Mouse (Mus musculus) lung, adult 2 months (tissue): Measurements from ENCODE around the gene Gimap8. TPM values are rescaled to one million over a fixed set of nuclear protein-coding genes. Genes with fewer than 3 reads are reported as not detected.

Experiments used
- DNase-seq: peaks from one replicate; pipeline ENCODE4 v3.0.0; 2022
- H3K4me1 ChIP-seq: fragments of 200-500 bp; 2 replicates; pipeline ENCODE4 v1.6.1; 2011; ENCODE audit warnings: low read length; ENCODE audit not compliant: control insufficient read depth, insufficient read depth
- H3K4me3 ChIP-seq: fragments of 200-500 bp; replicated peaks from 2 replicates; pipeline ENCODE3; 2011; ENCODE audit warnings: low read depth, mild to moderate bottlenecking, control low read depth, low read length; ENCODE audit errors: extremely low read depth
- CTCF ChIP-seq: fragments of 200-500 bp; IDR thresholded peaks from 2 replicates; pipeline ENCODE4 v1.5.1; 2011; ENCODE audit warnings: mild to moderate bottlenecking, low read length, control low read depth; ENCODE audit not compliant: insufficient read depth
- POLR2A ChIP-seq: fragments of 200-500 bp; IDR thresholded peaks from 2 replicates; pipeline ENCODE4 v1.6.1; 2011; ENCODE audit warnings: low read depth, mild to moderate bottlenecking, control low read depth, low read length, borderline replicate concordance; ENCODE audit errors: extremely low read depth
- WGBS: fragments of 180-500 bp; shearing (Covaris S2); methylation state at CpG from one replicate; pipeline ENCODE4 v1.1.7; 2018; 5-methylcytosine and 5-hydroxymethylcytosine counted together
- polyA plus RNA-seq: library from polyadenylated mRNA; depleted of rRNA; stranded (reverse); fragments of >200 nt; gene quantifications from 2 replicates; pipeline ENCODE4 v1.2.3, GENCODE M21; 2012

Gimap8 gene
- polyA plus RNA-seq, 1 experiment: 15.2 TPM

DNA sequence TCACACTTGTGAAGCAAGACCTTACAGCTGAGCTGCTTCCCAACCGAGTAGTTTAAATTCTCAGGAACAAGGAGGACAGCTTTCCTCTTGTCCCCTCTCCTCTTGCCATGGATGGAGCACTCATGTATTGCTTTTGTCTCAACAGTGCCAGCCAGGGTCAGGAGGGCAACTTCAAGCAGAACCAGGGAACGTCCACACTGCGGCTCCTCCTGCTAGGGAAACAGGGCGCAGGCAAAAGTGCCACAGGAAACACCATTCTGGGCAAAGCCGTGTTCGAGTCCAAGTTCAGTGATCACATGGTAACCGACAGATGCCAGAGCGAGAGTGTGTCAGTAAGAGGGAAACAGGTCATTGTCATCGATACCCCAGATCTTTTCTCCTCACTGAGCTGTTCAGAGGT, 3.0 kb downstream of the Gimap8 start:
- TF ChIP-seq CTCF: no peak
- no peak for TF ChIP-seq POLR2A
- H3K4me1 ChIP-seq: no peaks in the 10 kb centered on the region
- DNase-seq: no peak
- H3K4me3 ChIP-seq: no peak overlapping the region
- WGBS: 69% methylated on average over 9 of the region's 9 CpGs

DNA sequence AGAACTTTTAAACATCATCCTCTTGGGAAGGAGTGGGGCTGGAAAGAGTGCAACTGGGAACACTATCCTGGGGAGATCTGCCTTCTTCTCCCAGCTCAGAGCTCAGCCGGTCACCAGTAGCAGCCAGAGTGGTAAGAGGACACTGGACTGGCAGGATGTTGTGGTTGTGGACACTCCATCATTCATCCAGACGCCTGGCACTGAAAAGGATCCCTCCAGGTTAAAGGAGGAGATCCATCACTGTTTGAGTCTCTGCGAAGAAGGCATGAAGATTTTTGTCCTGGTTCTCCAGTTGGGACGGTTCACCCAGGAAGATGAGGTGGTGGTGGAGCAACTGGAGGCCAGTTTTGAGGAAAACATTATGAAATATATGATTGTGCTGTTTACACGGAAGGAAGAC, 11.7 kb downstream of the Gimap8 start:
- no peak overlapping the region for H3K4me3 ChIP-seq
- TF ChIP-seq CTCF (no peak), POLR2A (no peak)
- WGBS: 59% methylated on average over 5 of the region's 5 CpGs
- no peaks in the 10 kb centered on the region for H3K4me1 ChIP-seq
- no peak for DNase-seq

DNA sequence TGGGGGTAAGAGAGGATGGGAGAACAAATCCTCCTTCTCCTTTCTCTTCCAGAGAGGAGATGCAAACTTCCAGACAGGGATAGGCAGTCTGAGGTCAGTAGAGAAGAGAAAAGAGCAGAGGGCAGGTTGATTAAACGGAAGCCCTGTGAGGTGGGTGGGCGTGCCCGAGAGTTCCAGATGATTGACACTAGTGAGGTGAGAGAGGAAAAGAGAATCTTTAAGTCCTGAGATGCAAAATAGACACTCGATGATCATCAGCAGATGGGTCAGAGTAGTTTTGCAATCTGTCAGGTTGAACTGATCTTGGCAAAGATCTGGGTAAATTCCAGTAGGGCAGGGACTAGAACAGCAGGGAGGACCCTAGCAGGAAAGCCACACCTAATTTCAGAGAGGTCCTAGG, 17.7 kb downstream of the Gimap8 start:
- no peak for DNase-seq
- no peak overlapping the region for H3K4me3 ChIP-seq
- no peak for TF ChIP-seq POLR2A
- no peak for TF ChIP-seq CTCF
- 68% methylated on average over 4 of the region's 4 CpGs for WGBS
- no peaks in the 10 kb centered on the region for H3K4me1 ChIP-seq

DNA sequence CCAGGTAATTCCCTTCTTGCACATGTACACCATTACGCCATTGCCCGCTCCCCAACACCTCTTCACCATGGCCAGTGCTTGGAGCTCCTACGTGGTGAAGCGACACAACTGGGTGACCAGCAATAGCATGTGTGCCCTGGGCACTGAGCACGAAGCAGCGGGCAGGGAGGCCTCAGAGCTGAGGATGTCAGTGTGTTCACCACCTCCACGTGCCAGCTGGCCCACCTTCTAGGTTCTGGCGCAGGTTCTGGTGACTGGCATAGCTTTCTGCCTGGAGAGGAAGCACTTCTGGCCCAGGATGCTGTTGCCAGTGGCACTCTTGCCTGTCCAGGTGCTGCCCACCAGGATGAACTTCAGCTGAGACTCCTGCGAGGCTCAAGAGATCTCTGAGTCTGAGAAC, 18.4 kb downstream of the Gimap8 start:
- H3K4me1 ChIP-seq: no peaks in the 10 kb centered on the region
- no peak for DNase-seq
- H3K4me3 ChIP-seq: no peak overlapping the region
- WGBS: 91% methylated on average over 9 of the region's 9 CpGs
- TF ChIP-seq CTCF (no peak), POLR2A (no peak)

DNA sequence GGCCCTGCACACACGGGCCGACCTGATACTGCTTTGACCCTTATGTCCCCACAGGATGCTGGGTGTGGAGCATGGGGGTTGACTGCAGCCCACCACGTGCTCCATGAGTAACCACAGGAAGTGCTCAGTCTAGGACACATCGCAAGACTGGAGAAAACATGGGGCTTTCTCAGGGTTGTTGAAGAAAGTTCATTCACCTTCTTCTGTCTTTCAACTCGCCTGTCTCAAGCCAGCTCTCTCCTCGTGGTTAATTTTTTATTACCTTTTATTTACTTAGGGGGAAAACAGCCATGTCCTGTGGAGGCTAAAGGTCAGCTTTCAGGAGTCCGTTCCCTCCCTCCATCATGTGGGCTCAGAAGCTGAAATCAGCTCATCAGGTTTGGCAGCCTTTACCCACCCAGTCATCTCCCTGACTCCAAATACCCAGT, 19.1 kb downstream of the Gimap8 start:
- Histone ChIP-seq H3K4me1 (no peaks in the 10 kb centered on the region), H3K4me3 (no peak overlapping the region)
- WGBS: 34% methylated on average over 7 of the region's 7 CpGs
- TF ChIP-seq POLR2A (no peak), CTCF (no peak)
- DNase-seq: no peak

DNA sequence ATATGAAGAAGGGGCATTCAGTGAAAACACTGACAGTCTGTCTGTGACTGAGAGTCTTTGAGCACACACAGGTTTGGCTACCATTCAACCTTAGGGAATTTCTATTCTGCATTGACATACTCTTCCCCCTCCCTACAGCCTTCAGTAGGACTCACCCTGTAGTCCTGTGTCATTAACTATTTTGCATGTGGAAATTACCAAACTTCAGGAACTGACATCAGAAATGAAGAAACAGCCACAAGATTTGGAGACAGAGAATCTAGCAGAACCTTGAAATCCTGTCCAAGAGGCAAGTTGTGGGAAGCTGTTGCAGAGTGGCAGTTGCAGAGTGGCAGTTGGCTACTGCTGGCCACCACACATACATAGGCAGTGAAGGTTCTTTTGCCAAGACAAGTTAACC, 21.0 kb downstream of the Gimap8 start:
- Histone ChIP-seq H3K4me3 (no peak overlapping the region), H3K4me1 (no peaks in the 10 kb centered on the region)
- no peak for DNase-seq
- TF ChIP-seq CTCF (no peak), POLR2A (no peak)

DNA sequence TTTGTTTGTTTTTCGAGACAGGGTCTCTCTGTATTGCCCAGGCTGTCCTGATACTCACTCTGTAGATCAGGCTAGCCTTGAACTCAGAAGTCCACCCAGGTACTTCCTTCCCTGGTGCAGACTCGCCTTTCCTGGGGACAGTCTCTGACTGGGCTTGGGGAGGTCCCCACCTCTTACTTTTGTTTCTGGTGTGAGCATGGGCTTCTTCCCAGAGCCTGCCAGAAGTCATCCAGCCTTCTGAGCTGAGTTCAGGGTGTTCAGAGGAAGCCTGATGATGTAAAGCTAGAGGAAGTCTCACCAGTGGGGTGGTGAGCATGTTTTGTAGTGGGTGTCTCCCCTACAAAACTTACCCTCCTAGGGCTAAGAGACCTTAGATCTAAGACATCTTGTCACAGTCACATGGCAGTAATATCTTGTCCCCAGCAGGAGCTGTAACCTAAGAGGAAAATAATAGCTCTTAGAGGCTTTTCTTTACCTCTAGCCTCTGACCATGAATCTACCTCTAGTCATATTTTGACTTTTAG, 22.5 kb downstream of the Gimap8 start:
- no peak for TF ChIP-seq CTCF
- Histone ChIP-seq H3K4me1 (no peaks in the 10 kb centered on the region), H3K4me3 (no peak overlapping the region)
- WGBS: 67% methylated on average over 2 of the region's 2 CpGs
- DNase-seq: no peak

DNA sequence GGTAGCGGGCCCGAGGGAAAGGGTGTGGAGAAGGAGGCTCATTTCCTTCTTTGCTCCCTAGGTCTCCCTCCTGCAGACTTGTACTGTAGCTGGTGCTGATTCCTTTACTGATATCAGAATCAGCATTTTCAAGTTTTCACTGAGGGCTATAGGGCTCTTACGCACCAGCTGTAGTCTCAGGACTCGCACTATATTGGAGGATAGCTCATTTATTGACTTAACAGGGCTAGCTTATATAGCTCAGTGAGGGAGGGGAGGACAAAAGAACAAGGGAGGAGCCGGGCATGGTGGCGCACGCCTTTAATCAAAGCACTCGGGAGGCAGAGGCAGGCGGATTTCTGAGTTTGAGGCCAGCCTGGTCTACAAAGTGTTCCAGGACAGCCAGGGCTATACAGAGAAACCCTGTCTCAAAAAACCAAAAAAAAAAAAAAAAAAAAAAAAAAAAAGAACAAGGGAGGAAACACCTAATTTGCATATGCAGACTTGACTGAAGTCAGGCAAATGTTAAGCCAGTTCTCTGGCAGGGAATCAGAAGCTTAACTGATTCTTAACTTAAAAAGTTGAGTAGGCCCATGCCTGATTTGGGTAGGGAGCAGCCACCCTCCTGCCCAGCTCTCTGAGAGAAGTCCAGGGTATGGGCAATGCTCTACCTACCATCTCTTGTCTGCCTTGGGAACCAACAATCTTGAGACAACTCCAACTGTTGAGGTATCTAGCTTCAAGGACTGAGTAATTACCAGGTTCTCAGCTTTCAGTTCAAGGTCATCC, 27.4 kb downstream of the Gimap8 start:
- 94% methylated on average over 9 of the region's 9 CpGs for WGBS
- Histone ChIP-seq H3K4me3 (no peak overlapping the region), H3K4me1 (0 out of 2 replicates have a peak, but pooled peaks cover 3% of the 10 kb centered on the region)
- no peak for DNase-seq
- no peak for TF ChIP-seq CTCF

DNA sequence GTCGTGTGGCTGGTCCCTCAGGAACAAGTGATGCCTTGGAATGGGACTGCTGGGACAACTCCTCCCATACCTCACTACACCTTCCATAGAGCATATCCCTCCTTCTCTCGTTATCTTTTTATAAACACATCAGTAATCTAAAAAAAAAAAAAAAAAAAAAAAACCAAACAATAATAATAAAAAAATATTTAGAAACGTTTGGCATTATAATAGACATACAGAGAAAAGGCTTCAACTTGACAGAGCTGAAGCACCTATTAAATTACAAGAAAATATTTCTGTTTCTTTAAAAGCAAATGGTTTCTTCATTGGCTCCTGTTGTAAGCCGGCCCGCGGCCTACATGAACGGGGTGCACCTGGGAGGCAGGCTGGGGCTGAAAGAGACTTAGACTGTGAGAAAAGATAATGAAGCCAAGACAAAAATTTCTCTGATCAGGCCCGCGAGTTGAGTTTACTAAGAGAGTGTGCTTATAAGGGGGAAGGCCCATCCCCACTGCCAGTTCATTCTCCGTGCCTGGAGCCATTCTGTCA, 28.4 kb downstream of the Gimap8 start:
- H3K4me3 ChIP-seq: peak overlapping the region; percentile 68
- peak; percentile 20 for DNase-seq
- peaks cover 3% of the 10 kb centered on the region; the same call in 1 of the 2 replicates for H3K4me1 ChIP-seq
- WGBS: 36% methylated on average over 10 of the region's 10 CpGs
- TF ChIP-seq POLR2A (no peak), CTCF (no peak)
